Mouse (Mus musculus) stomach, adult 2 months (tissue): ENCODE results near the gene Lrmda. TPM values are rescaled to one million over a fixed set of nuclear protein-coding genes. Genes with fewer than 3 reads are reported as not detected.

ENCODE experiments used
- polyA plus RNA-seq: library from polyadenylated mRNA; depleted of rRNA; stranded (reverse); fragments of >200 nt; gene quantifications from 2 replicates; pipeline ENCODE4 v1.2.3, GENCODE M21; 2012; rRNA removed

Lrmda gene
- 0.06 TPM in 1 of 2 replicates, not detected in the other for polyA plus RNA-seq

DNA sequence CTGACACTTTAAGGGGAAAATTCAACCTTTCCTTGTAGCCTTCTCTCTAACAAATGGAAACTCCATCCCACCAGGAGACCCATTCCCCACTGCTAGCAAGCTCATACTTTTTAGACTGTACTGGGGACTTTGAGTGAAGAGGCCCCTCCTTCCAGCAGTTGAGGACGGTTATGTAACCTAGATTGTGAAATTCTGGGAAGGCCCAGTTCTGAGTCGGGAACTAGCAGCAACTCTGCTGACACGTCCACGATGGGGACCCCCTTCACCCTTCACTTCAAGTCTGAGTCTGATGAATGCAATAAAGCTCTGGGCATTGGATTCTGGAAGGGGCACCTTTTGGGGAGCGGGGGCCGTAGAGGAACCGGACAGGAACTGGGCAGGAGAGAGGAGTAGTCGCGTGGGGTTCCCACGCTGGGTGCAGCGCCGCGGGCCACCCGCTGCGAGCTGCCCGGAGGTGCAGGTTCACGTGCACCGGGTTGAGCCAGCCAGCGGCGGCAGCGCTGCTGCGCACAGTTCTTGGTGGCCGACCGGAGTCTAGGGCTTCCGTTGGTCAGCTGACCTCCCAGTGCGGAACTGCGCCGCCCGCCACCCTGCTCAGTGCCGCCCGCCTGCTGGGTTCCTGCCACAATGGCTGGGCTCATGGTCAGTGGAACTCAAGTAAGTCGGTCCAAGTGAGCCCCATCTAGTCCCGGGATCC lies at the start of gene Lrmda:
Gene Lrmda, plus strand, starts transcription at position 461 of the 697 bp plus-strand sequence.

DNA sequence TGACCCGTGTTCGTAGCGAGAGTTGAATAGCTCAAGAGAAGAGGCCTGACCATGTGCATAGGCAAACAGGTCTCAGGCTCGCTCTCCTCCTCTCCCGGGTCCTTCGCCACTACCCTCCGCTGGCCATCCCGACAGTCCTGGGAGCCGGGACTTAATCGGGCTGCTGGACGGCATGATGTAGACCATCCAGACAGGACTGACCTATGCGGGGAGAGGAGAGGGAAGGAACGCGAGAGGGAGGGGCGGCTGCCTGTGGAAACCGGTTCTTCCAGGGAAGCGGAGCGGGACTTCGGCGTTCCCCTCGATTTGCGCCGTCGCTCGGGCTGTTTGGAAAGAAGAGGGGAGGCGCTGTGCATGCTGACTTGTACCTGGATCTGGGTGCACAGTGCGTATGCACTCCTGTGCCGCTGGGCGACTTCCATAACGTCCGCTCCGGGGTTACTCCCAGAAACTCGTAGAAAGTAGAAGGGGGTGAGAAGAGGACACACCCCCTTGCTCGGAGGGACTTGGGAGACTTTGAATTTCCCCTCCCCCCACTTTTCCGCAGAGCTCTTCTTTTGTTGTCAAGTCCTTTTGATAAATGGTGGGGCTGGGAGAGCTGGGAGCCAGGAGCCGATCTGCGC lies 30.1 kb upstream of the Lrmda start, which contains the start of gene Zfp503:
Gene Zfp503, minus strand, starts transcription at position 311 of the 623 bp plus-strand sequence.

Other genes starting within 250 kb of the Lrmda start
- 185 and 211 TPM in 2 replicates for gene Vdac2, start 194.5 kb upstream of the Lrmda start, polyA plus RNA-seq
- 55.0 and 74.9 TPM in 2 replicates for gene Comtd1, start 170.7 kb upstream of the Lrmda start, polyA plus RNA-seq
- gene Zfp503, start 30.1 kb upstream of the Lrmda start, polyA plus RNA-seq: 40.2 and 48.4 TPM in 2 replicates